Mouse (Mus musculus): ENCODE results near the gene L1cam.

GRCm38 (mm10) chrX:73921285-73921822 is 25.4 kb upstream of the L1cam start:
- TF ChIP-seq CTCF (conservative IDR thresholded peaks at IDR 0.05; ENCODE audit: insufficient read depth, insufficient read length, low read depth, low read length) (no peak), POLR2A (IDR thresholded peaks at IDR 0.05; ENCODE audit: low read depth, low read length) (no peak)
